Mouse (Mus musculus) MEL (cell line): Measurements from ENCODE around the gene Agr3.

ENCODE experiments used
- CTCF ChIP-seq, 3 experiments: IDR thresholded peaks in 2 of 3; conservative IDR thresholded peaks in 1 of 3; 2 replicates each; pipeline ENCODE4 v1.5.1; 2011 to 2012; ENCODE audit warnings: low read length in 3 of 3, low read depth in 2 of 3, mild to moderate bottlenecking in 2 of 3, improper control_type of control experiment in 1 of 3, inconsistent platforms in 1 of 3, mixed read lengths in 1 of 3, moderate library complexity in 1 of 3; ENCODE audit not compliant: control insufficient read depth in 1 of 3, insufficient read depth in 1 of 3, poor library complexity in 1 of 3, severe bottlenecking in 1 of 3
- MAX ChIP-seq: IDR thresholded peaks from 2 replicates; pipeline ENCODE4 v1.6.1; 2011; ENCODE audit warnings: low read length, improper control_type of control experiment
- MYC ChIP-seq: IDR thresholded peaks from 2 replicates; pipeline ENCODE4 v1.6.1; 2011; ENCODE audit warnings: low read depth, mild to moderate bottlenecking, low read length, improper control_type of control experiment, moderate library complexity
- POLR2AphosphoS5 ChIP-seq: IDR thresholded peaks from 2 replicates; pipeline ENCODE4 v1.6.1; 2012; ENCODE audit warnings: low read depth, borderline replicate concordance, mild to moderate bottlenecking, inconsistent platforms, low read length, moderate library complexity, mixed read lengths
- SIN3A ChIP-seq: IDR thresholded peaks from 2 replicates; pipeline ENCODE4 v1.6.1; 2012; ENCODE audit warnings: low read length, improper control_type of control experiment, inconsistent platforms
- USF1 ChIP-seq: IDR thresholded peaks from 2 replicates; pipeline ENCODE4 v1.6.1; 2014; ENCODE audit warnings: low read depth, mild to moderate bottlenecking, inconsistent platforms, low read length, improper control_type of control experiment, moderate library complexity
- ZMIZ1 ChIP-seq: IDR thresholded peaks from 2 replicates; pipeline ENCODE4 v1.6.1; 2012; ENCODE audit warnings: low read depth, mild to moderate bottlenecking, inconsistent platforms, low read length, improper control_type of control experiment, moderate library complexity
- ZNF384 ChIP-seq: IDR thresholded peaks from 2 replicates; pipeline ENCODE4 v1.6.1; 2012; ENCODE audit warnings: low read depth, mild to moderate bottlenecking, inconsistent platforms, low read length, improper control_type of control experiment

DNA sequence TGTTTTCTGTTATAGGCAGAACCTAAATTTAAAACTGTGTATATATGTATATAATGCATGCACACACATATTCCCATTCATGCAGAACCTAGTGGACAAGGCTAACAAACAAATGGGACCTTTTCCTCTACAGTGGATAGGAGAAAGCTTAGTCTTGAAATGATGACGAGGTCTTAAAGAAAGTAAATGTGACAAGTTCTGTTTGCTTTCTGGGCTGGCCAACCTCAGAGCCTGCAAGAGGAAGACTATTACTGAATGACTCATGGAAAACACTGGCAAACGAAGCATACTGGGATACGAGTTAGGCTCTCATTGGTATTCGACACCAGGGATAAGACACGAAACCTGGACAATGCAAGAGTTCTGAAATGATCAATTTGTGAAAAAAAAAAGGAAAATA lies 59.3 kb downstream of the Agr3 start:
- TF ChIP-seq POLR2AphosphoS5 (no peak), MYC (no peak), ZMIZ1 (no peak), SIN3A (no peak), USF1 (no peak), MAX (no peak), ZNF384 (no peak), CTCF (IDR thresholded peaks at IDR 0.05 in 2 of 3, conservative IDR thresholded peaks at IDR 0.05 in 1 of 3; ENCODE audit: control insufficient read depth in 1 of 3, insufficient read depth in 1 of 3, low read depth in 2 of 3, low read length in 3 of 3, poor library complexity in 1 of 3, severe bottlenecking in 1 of 3) (no peak)
